Comparison of ENCODE assay signal across 9 mouse cellular contexts in the genomic region with DNA sequence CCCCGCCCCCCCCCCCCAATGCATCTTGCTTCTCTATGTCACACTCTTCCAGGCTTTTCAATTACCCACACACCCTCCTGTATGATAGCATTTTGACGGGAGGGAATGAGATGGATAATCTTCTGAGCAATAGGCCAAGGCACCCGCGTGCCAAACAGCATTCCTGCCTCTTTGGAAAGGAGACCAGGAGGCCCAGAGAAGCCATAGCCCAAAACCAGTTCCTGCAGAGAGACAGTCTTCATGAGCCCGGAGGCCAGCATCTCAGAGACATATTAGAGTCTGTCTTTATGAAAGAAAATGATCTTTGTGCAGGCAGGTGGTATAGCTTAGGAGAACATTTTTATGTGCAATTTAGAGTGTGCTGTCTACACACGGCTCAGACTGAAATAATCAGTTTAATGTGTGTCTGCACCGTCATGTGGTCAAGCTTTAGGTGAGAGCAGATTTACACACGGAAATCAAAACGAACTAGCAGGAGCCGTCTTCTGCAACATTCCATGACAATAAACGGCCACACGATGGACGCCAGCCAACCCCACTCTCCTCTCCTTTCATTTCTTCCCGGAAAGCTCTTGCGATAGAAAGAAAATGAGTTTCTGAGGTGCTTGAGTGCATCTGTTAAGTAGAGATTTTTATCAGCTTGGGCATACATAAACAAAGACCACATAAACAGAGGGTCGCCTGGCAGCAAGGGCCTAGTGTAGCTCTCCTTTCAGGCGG.
A peak's percentile ranks its signal among the peaks of the same experiment; 100 is the strongest.
DNase-seq lines count a peak whose midpoint lies in the region; ATAC-seq and TF ChIP-seq lines count a peak whose summit lies in the region.
"Had no signal": no experiment of that assay in that cellular context is flagged by ENCODE, and none has a peak within 500 bp of the region (broad histone marks: within the 10 kb centered on the region; RNA-seq: fewer than 3 reads in every experiment).

No protein-coding gene starts in this region.

- H3K36me3 ChIP-seq in intestine, embryonic 14.5 days (ENCODE audit: control insufficient read depth, insufficient read depth, low read length): no peaks in the 10 kb centered on the region
- H3K36me3 ChIP-seq in intestine, embryonic 16.5 days (ENCODE audit: control insufficient read depth, insufficient read depth, low read length): no peaks in the 10 kb centered on the region
- H3K36me3 ChIP-seq in C2C12 (ENCODE audit: control insufficient read depth, insufficient read depth): no peaks in the 10 kb centered on the region
- no peaks in the 10 kb centered on the region for H3K36me3 ChIP-seq in limb, embryonic 12.5 days

- H3K79me3 ChIP-seq in C2C12 (ENCODE audit: low read depth): no peaks in the 10 kb centered on the region

- TF ChIP-seq CTCF in C2C12 (IDR thresholded peaks at IDR 0.05; ENCODE audit: control insufficient read depth, insufficient read depth, insufficient read length): no peak

- peaks cover 5% of the 10 kb centered on the region; the same call in 1 of the 2 replicates for H3K4me1 ChIP-seq in intestine, embryonic 14.5 days (replicated peaks; ENCODE audit: control insufficient read depth, insufficient read depth, low read length)
- H3K4me1 ChIP-seq in intestine, embryonic 16.5 days (ENCODE audit: control insufficient read depth, insufficient read depth, low read length): peaks cover 4% of the 10 kb centered on the region; the same call in 1 of the 2 replicates
- peaks cover 34% of the 10 kb centered on the region for H3K4me1 ChIP-seq in limb, embryonic 12.5 days (replicated peaks)

- intact Hi-C loops in left cerebral cortex, postnatal 10 days (cut with DNase I): no loop called here

- H3K4me2 ChIP-seq in intestine, embryonic 14.5 days (ENCODE audit: low read length): peak overlapping the region; percentile 20; the same call in 1 of the 2 replicates
- H3K4me2 ChIP-seq in intestine, embryonic 16.5 days (ENCODE audit: low read depth, low read length): no peak overlapping the region
- H3K4me2 ChIP-seq in limb, embryonic 12.5 days: peak overlapping the region; percentile 17; the same call in 1 of the 2 replicates
- H3K4me2 ChIP-seq: midbrain, embryonic 11.5 days had no signal

- H3K79me2 ChIP-seq in C2C12 (ENCODE audit: control insufficient read depth, insufficient read depth): no peaks in the 10 kb centered on the region

- 0 out of 2 replicates have a peak overlapping the region, but pooled peaks have one; percentile 22 for H3K27ac ChIP-seq in intestine, embryonic 14.5 days (ENCODE audit: low read depth)
- H3K27ac ChIP-seq in intestine, embryonic 16.5 days (ENCODE audit: low read length): no peak overlapping the region
- H3K27ac ChIP-seq in limb, embryonic 12.5 days: peak overlapping the region; percentile 91

- H3K9me3 ChIP-seq in intestine, embryonic 14.5 days (ENCODE audit: control insufficient read depth, low read length): no peaks in the 10 kb centered on the region
- no peaks in the 10 kb centered on the region for H3K9me3 ChIP-seq in intestine, embryonic 16.5 days (ENCODE audit: control insufficient read depth, low read length)
- no peaks in the 10 kb centered on the region for H3K9me3 ChIP-seq in limb, embryonic 12.5 days

- H3K4me3 ChIP-seq in intestine, embryonic 14.5 days (ENCODE audit: low read depth, low read length): no peak overlapping the region
- no peak overlapping the region for H3K4me3 ChIP-seq in intestine, embryonic 16.5 days (ENCODE audit: low read length)
- no peak overlapping the region for H3K4me3 ChIP-seq in C2C12 (ENCODE audit: insufficient read depth, poor library complexity, severe bottlenecking)
- no peak overlapping the region for H3K4me3 ChIP-seq in limb, embryonic 12.5 days (replicated peaks)

- H3ac ChIP-seq in C2C12 (ENCODE audit: control insufficient read depth, insufficient read length, low read depth): no peak overlapping the region

- DNase-seq in intestine, embryonic 14.5 days (ENCODE audit: low spot score): no peak
- peak; percentile 74 for DNase-seq in NIH3T3 (ENCODE audit: low read depth)
- DNase-seq in left cerebral cortex, postnatal 10 days (ENCODE audit: extremely low spot score in 1 of 2, low spot score in 2 of 2): no peak
- DNase-seq: thymus, postnatal 36 days had no signal

- ATAC-seq in intestine, embryonic 14.5 days (replicated peaks; ENCODE audit: low FRiP score, low TSS enrichment, low read depth): no peak
- no peak for ATAC-seq in intestine, embryonic 16.5 days
- ATAC-seq in limb, embryonic 12.5 days (ENCODE audit: insufficient number of reproducible peaks, insufficient read depth, low FRiP score, low TSS enrichment, low read depth): peak; percentile 83
- no peak for ATAC-seq in frontal cortex, adult (ENCODE audit: low TSS enrichment)

- no peak overlapping the region for H3K9ac ChIP-seq in intestine, embryonic 14.5 days (ENCODE audit: low read length)
- H3K9ac ChIP-seq in intestine, embryonic 16.5 days (ENCODE audit: low read depth, low read length): no peak overlapping the region
- no peak overlapping the region for H3K9ac ChIP-seq in limb, embryonic 12.5 days (replicated peaks)

- H3K27me3 ChIP-seq in intestine, embryonic 14.5 days (replicated peaks; ENCODE audit: control insufficient read depth, insufficient read depth, low read length): no peaks in the 10 kb centered on the region
- no peaks in the 10 kb centered on the region for H3K27me3 ChIP-seq in intestine, embryonic 16.5 days (replicated peaks; ENCODE audit: control insufficient read depth, insufficient read depth, low read length)
- no peaks in the 10 kb centered on the region for H3K27me3 ChIP-seq in C2C12 (ENCODE audit: control insufficient read depth, insufficient read depth, insufficient read length)
- no peaks in the 10 kb centered on the region for H3K27me3 ChIP-seq in limb, embryonic 12.5 days

- 34% methylated on average over 17 of the region's 17 CpGs for WGBS in intestine, embryonic 14.5 days
- 38% methylated on average over 16 of the region's 17 CpGs for WGBS in intestine, embryonic 16.5 days
- WGBS in limb, embryonic 12.5 days: 16% methylated on average over 17 of the region's 17 CpGs

TF ChIP-seq in C2C12, 6 proteins besides CTCF, POLR2A, EP300 and RAD21:
- TF ChIP-seq MYOD1 (IDR thresholded peaks at IDR 0.05; ENCODE audit: control insufficient read depth, insufficient read length, low read depth): no peak
- no peak for TF ChIP-seq FOSL1 (IDR thresholded peaks at IDR 0.05; ENCODE audit: insufficient read depth, low read length, poor library complexity, severe bottlenecking)
- TF ChIP-seq MYOG (IDR thresholded peaks at IDR 0.05; ENCODE audit: control insufficient read depth, extremely low read depth, insufficient read length): no peak
- TF ChIP-seq MAX (IDR thresholded peaks at IDR 0.05): peak; percentile 17
- TF ChIP-seq CEBPB (IDR thresholded peaks at IDR 0.05; ENCODE audit: low read depth): no peak
- TF ChIP-seq USF1 (IDR thresholded peaks at IDR 0.05; ENCODE audit: low read depth): peak; percentile 36
